Mouse (Mus musculus) CH12.LX (cell line): Measurements from ENCODE around the gene Otud7a. TPM values are rescaled to one million over a fixed set of nuclear protein-coding genes. Genes with fewer than 3 reads are reported as not detected.

Experiments used
- DNase-seq: peaks from one replicate; pipeline ENCODE4 v3.0.0-alpha.2; 2013; ENCODE audit errors: extremely low read depth
- H3K27ac ChIP-seq: 2 replicates; pipeline ENCODE4 v1.5.1; 2012; ENCODE audit warnings: low read depth, mild to moderate bottlenecking, control low read depth, moderate library complexity; ENCODE audit not compliant: insufficient read depth
- H3K27me3 ChIP-seq: replicated peaks from 2 replicates; pipeline ENCODE3; 2012; ENCODE audit warnings: inconsistent platforms
- H3K36me3 ChIP-seq, 2 experiments: replicated peaks in 1 of 2; 2 replicates each; pipeline versions ENCODE3 to v1.6.1; 2012; ENCODE audit warnings: inconsistent platforms in 1 of 2, low read length in 1 of 2, mild to moderate bottlenecking in 1 of 2, mixed read lengths in 1 of 2, moderate library complexity in 1 of 2; ENCODE audit not compliant: control insufficient read depth in 1 of 2, insufficient read depth in 1 of 2
- H3K4me1 ChIP-seq, 2 experiments: 2 replicates each; pipeline ENCODE4 v1.6.1; 2012; ENCODE audit warnings: inconsistent platforms in 1 of 2, moderate library complexity in 1 of 2; ENCODE audit not compliant: insufficient read depth in 2 of 2, control insufficient read depth in 1 of 2
- H3K4me2 ChIP-seq: 2 replicates; pipeline ENCODE4 v1.6.1; 2012; ENCODE audit warnings: low read depth, mild to moderate bottlenecking, control low read depth; ENCODE audit not compliant: poor library complexity, insufficient read depth, severe bottlenecking
- H3K4me3 ChIP-seq, 3 experiments: fragments of 150-350 bp in 1 of 3; sonication (generic) in 1 of 3; replicated peaks in 1 of 3; 2 replicates each; pipeline versions ENCODE3 to v1.5.1; 2011 to 2012; ENCODE audit warnings: low read depth in 2 of 3, low read length in 2 of 3, mild to moderate bottlenecking in 2 of 3, moderate library complexity in 2 of 3, control low read depth in 1 of 3, improper control_type of control experiment in 1 of 3, inconsistent platforms in 1 of 3, mixed read lengths in 1 of 3; ENCODE audit not compliant: poor library complexity in 1 of 3
- H3K79me2 ChIP-seq: replicated peaks from 2 replicates; pipeline ENCODE4 v1.6.1; 2012; ENCODE audit warnings: mild to moderate bottlenecking, moderate library complexity; ENCODE audit not compliant: control insufficient read depth, poor library complexity, insufficient read depth, severe bottlenecking; ENCODE audit errors: extremely low read depth
- H3K9ac ChIP-seq: 2 replicates; pipeline ENCODE4 v1.6.1; 2012; ENCODE audit warnings: low read depth, mild to moderate bottlenecking, control low read depth, moderate library complexity; ENCODE audit not compliant: insufficient read depth
- H3K9me3 ChIP-seq: replicated peaks from 2 replicates; pipeline ENCODE3; 2012; ENCODE audit warnings: low read length, inconsistent platforms, mixed read lengths
- BHLHE40 ChIP-seq: IDR thresholded peaks from 2 replicates; pipeline ENCODE4 v1.6.1; 2011; ENCODE audit warnings: mild to moderate bottlenecking, low read depth, low read length, improper control_type of control experiment
- CHD1 ChIP-seq: IDR thresholded peaks from 2 replicates; pipeline ENCODE4 v1.6.1; 2012; ENCODE audit warnings: low read depth, low read length, improper control_type of control experiment, inconsistent platforms
- CHD2 ChIP-seq: IDR thresholded peaks from 2 replicates; pipeline ENCODE4 v1.6.1; 2011; ENCODE audit warnings: low read length, improper control_type of control experiment
- CTCF ChIP-seq, 2 experiments: IDR thresholded peaks in 1 of 2; conservative IDR thresholded peaks in 1 of 2; 2 replicates each; pipeline ENCODE4 v1.5.1; 2011 to 2012; ENCODE audit warnings: low read depth in 2 of 2, low read length in 2 of 2, improper control_type of control experiment in 1 of 2, inconsistent platforms in 1 of 2, mild to moderate bottlenecking in 1 of 2, moderate library complexity in 1 of 2
- EP300 ChIP-seq: IDR thresholded peaks from 2 replicates; pipeline ENCODE4 v1.6.1; 2011; ENCODE audit warnings: low read length, improper control_type of control experiment
- ETS1 ChIP-seq: conservative IDR thresholded peaks from 2 replicates; pipeline ENCODE4 v1.6.1; 2012; ENCODE audit warnings: low read depth, mild to moderate bottlenecking, inconsistent platforms, low read length, improper control_type of control experiment, moderate library complexity
- HCFC1 ChIP-seq: IDR thresholded peaks from 2 replicates; pipeline ENCODE4 v1.6.1; 2012; ENCODE audit warnings: low read depth, mild to moderate bottlenecking, inconsistent platforms, low read length, improper control_type of control experiment
- IRF4 ChIP-seq: IDR thresholded peaks from 2 replicates; pipeline ENCODE4 v1.6.1; 2014; ENCODE audit warnings: low read depth, mild to moderate bottlenecking, inconsistent platforms, low read length, improper control_type of control experiment
- JUN ChIP-seq: IDR thresholded peaks from 2 replicates; pipeline ENCODE4 v1.6.1; 2011; ENCODE audit warnings: low read depth, mild to moderate bottlenecking, low read length, improper control_type of control experiment, moderate library complexity; ENCODE audit not compliant: insufficient read depth
- JUND ChIP-seq: conservative IDR thresholded peaks from 2 replicates; pipeline ENCODE4 v1.6.1; 2011; ENCODE audit warnings: low read depth, low read length, improper control_type of control experiment
- KAT2A ChIP-seq: IDR thresholded peaks from 2 replicates; pipeline ENCODE4 v1.6.1; 2012; ENCODE audit warnings: low read length, improper control_type of control experiment, inconsistent platforms; ENCODE audit not compliant: insufficient replicate concordance
- MAFK ChIP-seq: IDR thresholded peaks from 2 replicates; pipeline ENCODE4 v1.6.1; 2011; ENCODE audit warnings: low read length, improper control_type of control experiment; ENCODE audit not compliant: insufficient replicate concordance
- MAX ChIP-seq: IDR thresholded peaks from 2 replicates; pipeline ENCODE4 v1.6.1; 2011; ENCODE audit warnings: low read length, improper control_type of control experiment
- MEF2A ChIP-seq: IDR thresholded peaks from 2 replicates; pipeline ENCODE4 v1.6.1; 2014; ENCODE audit warnings: low read depth, mild to moderate bottlenecking, inconsistent platforms, low read length, improper control_type of control experiment, borderline replicate concordance
- MXI1 ChIP-seq: IDR thresholded peaks from 2 replicates; pipeline ENCODE4 v1.6.1; 2011; ENCODE audit warnings: mild to moderate bottlenecking, low read depth, low read length, improper control_type of control experiment
- MYC ChIP-seq: IDR thresholded peaks from 2 replicates; pipeline ENCODE4 v1.6.1; 2011; ENCODE audit warnings: low read depth, mild to moderate bottlenecking, improper control_type of control experiment, low read length
- NELFE ChIP-seq: IDR thresholded peaks from 2 replicates; pipeline ENCODE4 v1.6.1; 2011; ENCODE audit warnings: low read depth, low read length, improper control_type of control experiment
- PAX5 ChIP-seq: IDR thresholded peaks from 2 replicates; pipeline ENCODE4 v1.6.1; 2012; ENCODE audit warnings: low read length, inconsistent platforms, mixed read lengths
- RAD21 ChIP-seq: IDR thresholded peaks from 2 replicates; pipeline ENCODE4 v1.6.1; 2011; ENCODE audit warnings: low read depth, mild to moderate bottlenecking, low read length, improper control_type of control experiment, moderate library complexity
- RCOR1 ChIP-seq: conservative IDR thresholded peaks from 2 replicates; pipeline ENCODE4 v1.6.1; 2012; ENCODE audit warnings: low read depth, mild to moderate bottlenecking, inconsistent platforms, low read length, improper control_type of control experiment
- TBP ChIP-seq: conservative IDR thresholded peaks from 2 replicates; pipeline ENCODE4 v1.6.1; 2011; ENCODE audit warnings: low read depth, low read length, improper control_type of control experiment
- UBTF ChIP-seq: IDR thresholded peaks from 2 replicates; pipeline ENCODE4 v1.6.1; 2012; ENCODE audit warnings: low read depth, mild to moderate bottlenecking, inconsistent platforms, low read length, improper control_type of control experiment, moderate library complexity
- USF1 ChIP-seq: IDR thresholded peaks from 2 replicates; pipeline ENCODE4 v1.6.1; 2014; ENCODE audit warnings: low read depth, mild to moderate bottlenecking, inconsistent platforms, low read length, improper control_type of control experiment
- ZC3H11A ChIP-seq: IDR thresholded peaks from 2 replicates; pipeline ENCODE4 v1.6.1; 2012; ENCODE audit warnings: low read depth, mild to moderate bottlenecking, inconsistent platforms, low read length, improper control_type of control experiment
- ZKSCAN1 ChIP-seq: IDR thresholded peaks from 2 replicates; pipeline ENCODE4 v1.6.1; 2012; ENCODE audit warnings: low read depth, inconsistent platforms, low read length, improper control_type of control experiment, borderline replicate concordance
- ZNF384 ChIP-seq: IDR thresholded peaks from 2 replicates; pipeline ENCODE4 v1.6.1; 2012; ENCODE audit warnings: low read depth, low read length, improper control_type of control experiment, inconsistent platforms
- dilution Hi-C: fragments of 300-500 bp; cut with MboI; formaldehyde crosslinking; loops from 2 replicates; pipeline ENCODE4 v1.14.3; 2020; ENCODE audit warnings: low sequenced_read_pairs; ENCODE audit not compliant: extremely low pct_unique_long_range_greater_than_20kb, extremely low pct_ligation_motif_present
- in situ Hi-C: fragments of 300-500 bp; cut with MboI; formaldehyde crosslinking; loops from 3 replicates; pipeline ENCODE4 v1.14.3; 2019; ENCODE audit warnings: low sequenced_read_pairs, low pct_ligation_motif_present, low pct_unique_long_range_greater_than_20kb, mixed read lengths
- polyA plus RNA-seq: library from polyadenylated mRNA; unstranded; fragments of >175 nt; gene quantifications from 2 replicates; pipeline ENCODE4 v1.2.1, GENCODE M21; 2012; ENCODE audit warnings: low read depth; ENCODE audit not compliant: insufficient read length
- total RNA-seq, 2 experiments: library from RNA; depleted of rRNA; stranded (reverse); fragments of 300-350 nt in 1 of 2; fragments of >200 nt in 1 of 2; gene quantifications; 2 replicates each; pipeline ENCODE4 v1.2.3; 2012 to 2014

The Otud7a gene
- total and polyA plus RNA-seq, 3 experiments, result not detected

DNA sequence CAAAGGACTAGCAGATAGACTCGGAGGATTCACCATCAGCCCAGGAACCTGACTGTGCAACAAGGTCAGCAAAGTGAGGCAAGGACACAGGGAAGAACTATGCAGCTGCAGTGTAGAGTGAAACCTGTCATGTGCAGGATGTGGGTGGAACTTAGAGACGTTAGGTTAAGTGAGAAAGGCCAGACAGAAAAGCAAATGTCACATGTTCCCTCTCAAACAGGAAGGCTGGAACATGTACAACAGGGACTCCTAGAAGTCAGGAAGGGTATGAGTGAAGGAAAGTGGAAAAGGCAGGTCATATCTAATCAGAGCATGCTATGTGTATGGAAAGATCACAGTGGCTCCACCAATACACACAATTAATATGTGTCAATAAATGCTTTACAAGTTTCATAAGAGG lies 232.6 kb downstream of the Otud7a start:
- dilution Hi-C loops, result no loop called here

DNA sequence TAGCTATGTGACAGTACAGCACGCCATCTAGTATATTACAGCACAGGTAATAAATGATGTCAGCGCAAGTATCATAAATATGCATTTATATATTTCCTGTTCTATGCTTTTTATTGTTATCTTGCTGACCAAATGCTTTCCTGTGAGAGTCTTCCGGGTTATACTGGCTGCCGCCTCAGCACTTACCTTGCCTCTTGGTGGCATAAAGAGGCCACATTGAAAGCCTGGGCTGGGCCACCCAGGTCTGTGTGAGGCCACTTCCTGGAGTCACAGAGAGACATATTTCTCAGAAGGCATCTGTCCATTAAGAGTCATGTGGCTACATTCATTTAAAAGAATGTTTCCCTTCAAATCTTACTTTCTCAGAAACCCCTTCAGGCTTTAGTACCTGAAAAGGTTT lies 242.5 kb downstream of the Otud7a start:
- H3K27me3 ChIP-seq, result peaks cover 41% of the 10 kb centered on the region
- dilution Hi-C loops, result no loop called here
- H3K79me2 ChIP-seq, result no peaks in the 10 kb centered on the region
- no peaks in the 10 kb centered on the region for H3K4me1 ChIP-seq
- no peak overlapping the region for H3K4me3 ChIP-seq
- in situ Hi-C loops, result no loop called here
- H3K9ac ChIP-seq, result no peak overlapping the region
- H3K27ac ChIP-seq, result no peak overlapping the region
- H3K9me3 ChIP-seq, result no peaks in the 10 kb centered on the region
- no peaks in the 10 kb centered on the region for H3K36me3 ChIP-seq
- no peak overlapping the region for H3K4me2 ChIP-seq
- TF ChIP-seq JUN (no peak), TBP (no peak), UBTF (no peak), ZKSCAN1 (no peak), KAT2A (no peak), ETS1 (no peak), IRF4 (no peak), MEF2A (no peak), ZC3H11A (no peak), ZNF384 (no peak), MAFK (no peak), RCOR1 (no peak), MAX (no peak), PAX5 (no peak)
- DNase-seq, result no peak

More for the DNA sequence above, 232.6 kb downstream of the Otud7a start:
- H3K4me2 ChIP-seq, result no peak overlapping the region
- H3K4me1 ChIP-seq, result no peaks in the 10 kb centered on the region
- TF ChIP-seq KAT2A, result no peak
- no peak for TF ChIP-seq RCOR1
- TF ChIP-seq, all 38 proteins: peak for 0
- Histone ChIP-seq H3K27me3 (peaks cover 48% of the 10 kb centered on the region), H3K79me2 (no peaks in the 10 kb centered on the region), H3K9me3 (no peaks in the 10 kb centered on the region), H3K9ac (no peak overlapping the region), H3K36me3 (no peaks in the 10 kb centered on the region), H3K4me3 (no peak overlapping the region), H3K27ac (no peak overlapping the region)
- no peak for DNase-seq
- in situ Hi-C loops, result no loop called here

DNA sequence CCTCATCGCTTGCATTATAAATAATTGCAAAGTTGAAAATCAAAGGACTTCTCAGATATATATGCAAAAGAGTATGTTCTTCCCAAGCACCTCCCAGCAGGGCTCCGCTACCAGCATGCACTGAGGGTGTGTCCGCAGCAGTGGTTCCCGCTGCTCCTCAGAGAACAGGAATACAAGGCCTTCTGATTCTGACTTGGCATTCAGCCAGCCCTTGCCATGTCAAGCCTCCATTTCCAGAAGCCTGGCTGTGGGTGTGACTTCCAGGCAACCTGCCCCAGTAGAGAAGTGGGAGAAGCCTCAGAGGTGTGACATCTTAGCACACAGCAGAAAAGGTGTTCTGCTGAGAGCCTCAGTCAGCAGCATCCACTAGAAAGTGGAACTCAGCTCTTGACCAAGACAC lies 253.4 kb downstream of the Otud7a start:
- H3K9ac ChIP-seq, result no peak overlapping the region
- in situ Hi-C loops (no loop called here), dilution Hi-C loops (no loop called here)
- H3K4me2 ChIP-seq, result no peak overlapping the region
- no peaks in the 10 kb centered on the region for H3K4me1 ChIP-seq
- H3K9me3 ChIP-seq, result no peaks in the 10 kb centered on the region
- TF ChIP-seq JUND, result no peak
- no peak for TF ChIP-seq BHLHE40
- TF ChIP-seq ZKSCAN1, result no peak
- no peak for TF ChIP-seq ETS1
- TF ChIP-seq RAD21, result no peak
- no peak for TF ChIP-seq HCFC1
- no peak for TF ChIP-seq USF1
- TF ChIP-seq MEF2A, result no peak
- TF ChIP-seq NELFE, result no peak
- no peak for TF ChIP-seq MYC
- no peak for TF ChIP-seq MXI1
- no peak for TF ChIP-seq CHD1
- no peak for TF ChIP-seq UBTF
- TF ChIP-seq EP300, result no peak
- TF ChIP-seq MAFK, result no peak
- TF ChIP-seq JUN, result no peak
- no peak for TF ChIP-seq PAX5
- TF ChIP-seq CHD2, result no peak
- no peak for TF ChIP-seq CTCF (conservative IDR thresholded peaks at IDR 0.05 in 1 of 2, IDR thresholded peaks at IDR 0.05 in 1 of 2; ENCODE audit: low read depth in 2 of 2, low read length in 2 of 2)
- H3K27ac ChIP-seq, result no peak overlapping the region
- H3K4me3 ChIP-seq, result no peak overlapping the region
- H3K36me3 ChIP-seq, result no peaks in the 10 kb centered on the region
- peaks cover 44% of the 10 kb centered on the region for H3K27me3 ChIP-seq
- H3K79me2 ChIP-seq, result no peaks in the 10 kb centered on the region
- DNase-seq, result no peak
